Mouse (Mus musculus) spleen, adult 2 months (tissue): ENCODE measurements around the gene Ak6.

Experiments
- CTCF ChIP-seq: fragments of 200-500 bp; IDR thresholded peaks from 2 replicates; pipeline ENCODE4 v1.5.1; 2011; ENCODE audit warnings: mild to moderate bottlenecking, inconsistent platforms; ENCODE audit not compliant: insufficient read depth, insufficient read length, insufficient replicate concordance; ENCODE audit errors: extremely low read depth
- POLR2A ChIP-seq: fragments of 200-500 bp; IDR thresholded peaks from 2 replicates; pipeline ENCODE4 v1.6.1; 2011; ENCODE audit warnings: low read depth, low read length, inconsistent platforms

GRCm38 (mm10) chr13:100703468-100703867 is 52.7 kb downstream of the Ak6 start:
- TF ChIP-seq CTCF: no peak
- TF ChIP-seq POLR2A: no peak
